26 mouse cellular contexts compared by ENCODE assay signal in genomic region chr1:61293106-61293505, GRCm38 (mm10).
"Had no signal": no experiment of that assay in that cellular context is flagged by ENCODE, and none has a peak within 500 bp of the region (broad histone marks: within the 10 kb centered on the region; RNA-seq: fewer than 3 reads in every experiment).

No protein-coding gene starts in this region.

- ATAC-seq: inflammation-experienced regulatory T-cells, adult 6 months; intestine, embryonic 15.5 days; intestine, postnatal 0 days had no signal

- H3K9me3 ChIP-seq: heart, embryonic 10.5 days; hindbrain, embryonic 15.5 days; intestine, embryonic 15.5 days; liver, embryonic 13.5 days; liver, embryonic 15.5 days had no signal

- H3K4me2 ChIP-seq: heart, embryonic 12.5 days; hindbrain, embryonic 15.5 days; intestine, embryonic 15.5 days; limb, embryonic 12.5 days; liver, embryonic 11.5 days; liver, embryonic 13.5 days; liver, embryonic 15.5 days had no signal

- DNase-seq: gastrocnemius, adult 2 months; gastrocnemius, postnatal 10 days; gastrocnemius, postnatal 25 days; heart, adult 2 months; heart, postnatal 10 days; heart, postnatal 4 days; kidney, adult 18-20 months; kidney, adult 8-10 months; kidney, postnatal 10 days; kidney, postnatal 25 days; kidney, postnatal 4 days; layer of hippocampus, postnatal 36 days; left cerebral cortex, postnatal 4 days; liver; liver, embryonic 13.5 days had no signal

- H3K4me1 ChIP-seq: heart, embryonic 10.5 days; heart, embryonic 12.5 days; intestine, embryonic 15.5 days; liver, embryonic 13.5 days; liver, embryonic 15.5 days had no signal

- H3K27me3 ChIP-seq: hindbrain, embryonic 15.5 days; intestine, embryonic 15.5 days; limb, embryonic 12.5 days; liver, embryonic 13.5 days; liver, embryonic 15.5 days had no signal

- H3K4me3 ChIP-seq: gastrocnemius, adult 2 months; heart, adult 2 months; heart, embryonic 10.5 days; heart, embryonic 12.5 days; hindbrain, embryonic 10.5 days; hindbrain, embryonic 15.5 days; intestine, embryonic 15.5 days; layer of hippocampus, adult 2 months; limb, embryonic 12.5 days; liver, embryonic 13.5 days; liver, embryonic 15.5 days had no signal

- H3K9ac ChIP-seq: heart, embryonic 12.5 days; hindbrain, embryonic 15.5 days; intestine, embryonic 15.5 days; limb, embryonic 12.5 days; liver, embryonic 13.5 days; liver, embryonic 15.5 days had no signal

- H3K27ac ChIP-seq: gastrocnemius, adult 2 months; heart, adult 2 months; heart, embryonic 10.5 days; hindbrain, embryonic 10.5 days; hindbrain, embryonic 15.5 days; intestine, embryonic 15.5 days; layer of hippocampus, adult 2 months; limb, embryonic 12.5 days; liver, embryonic 13.5 days; liver, embryonic 15.5 days had no signal

- H3K36me3 ChIP-seq: heart, embryonic 10.5 days; heart, embryonic 12.5 days; hindbrain, embryonic 10.5 days; hindbrain, embryonic 15.5 days; intestine, embryonic 15.5 days; limb, embryonic 12.5 days; liver, embryonic 13.5 days; liver, embryonic 15.5 days had no signal
